Mouse (Mus musculus) adrenal gland, postnatal 10 days (tissue): ENCODE measurements around the gene Mmp21. TPM values are rescaled to one million over a fixed set of nuclear protein-coding genes. Genes with fewer than 3 reads are reported as not detected.

Experiments
- DNase-seq: peaks from one replicate; pipeline ENCODE4 v3.0.0; 2021; ENCODE audit warnings: mixed read lengths
- total RNA-seq, 2 experiments: library from RNA; stranded (reverse); gene quantifications; 2 replicates each; pipeline ENCODE4 v1.2.3; 2021

Gene Mmp21
- total RNA-seq, 2 experiments from 2014 or later: not detected

- no peak for DNase-seq
These were observed 34.1 kb downstream of the Mmp21 start for GRCm38 (mm10) chr7:133645716-133646115.

DNA sequence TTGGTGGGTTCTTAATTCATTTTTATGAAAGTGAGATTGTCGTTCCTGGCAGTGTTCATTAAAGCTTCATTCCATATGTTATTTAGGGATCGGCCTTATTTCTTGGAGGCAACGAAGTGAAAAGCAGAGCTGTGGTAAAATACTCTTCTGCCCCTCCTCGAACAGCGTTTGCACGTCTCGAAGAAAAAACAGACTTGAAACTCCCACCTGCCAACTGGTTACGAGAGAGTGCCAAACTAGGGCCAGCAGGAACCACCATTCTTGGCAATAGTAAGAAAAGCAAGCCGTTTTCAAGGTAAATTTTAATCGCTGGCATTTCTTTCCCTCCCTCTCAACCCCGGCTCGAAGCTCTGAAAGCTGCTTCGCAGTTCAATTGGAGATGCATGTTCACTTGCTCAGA lies 41.0 kb downstream of the Mmp21 start:
- DNase-seq: no peak

- peak; percentile 42 for DNase-seq
These were observed 41.6 kb downstream of the Mmp21 start for GRCm38 (mm10) chr7:133638306-133638705.

GRCm38 (mm10) chr7:133637361-133638305 lies 42.2 kb downstream of the Mmp21 start, which contains the start of gene Edrf1:
Edrf1 (plus strand) TSS chr7:133637543.
- DNase-seq: peak; percentile 98

DNA sequence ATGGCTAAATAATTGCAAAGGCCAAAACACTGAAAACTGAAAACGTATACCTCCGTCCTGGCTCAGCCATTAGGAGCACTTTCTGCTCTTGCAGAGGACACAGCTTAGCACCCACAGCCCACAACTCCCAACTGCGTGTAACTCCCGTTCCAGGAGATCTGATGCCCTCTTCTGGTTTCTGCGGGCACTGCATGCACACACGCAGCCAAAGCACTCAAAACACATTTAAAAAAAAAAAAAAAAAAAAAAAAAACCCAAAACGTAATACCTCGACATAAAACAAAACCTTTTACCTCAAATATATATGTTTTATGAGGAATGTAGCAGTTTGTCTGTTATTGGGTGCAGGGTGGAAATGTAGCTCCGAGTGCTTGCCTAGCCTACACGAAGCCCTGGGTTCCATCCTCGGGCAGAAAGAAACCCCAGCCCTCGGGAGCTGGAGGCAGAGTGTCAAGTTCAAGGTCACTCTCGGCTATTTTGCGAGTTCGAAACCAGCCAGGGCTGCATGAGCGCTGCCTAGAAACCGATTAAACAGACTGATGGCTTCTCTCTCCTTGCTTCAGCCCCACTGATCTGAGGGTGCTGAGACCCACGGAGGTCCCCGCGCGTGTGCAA lies 43.0 kb downstream of the Mmp21 start:
- peak; percentile 92 for DNase-seq

DNA sequence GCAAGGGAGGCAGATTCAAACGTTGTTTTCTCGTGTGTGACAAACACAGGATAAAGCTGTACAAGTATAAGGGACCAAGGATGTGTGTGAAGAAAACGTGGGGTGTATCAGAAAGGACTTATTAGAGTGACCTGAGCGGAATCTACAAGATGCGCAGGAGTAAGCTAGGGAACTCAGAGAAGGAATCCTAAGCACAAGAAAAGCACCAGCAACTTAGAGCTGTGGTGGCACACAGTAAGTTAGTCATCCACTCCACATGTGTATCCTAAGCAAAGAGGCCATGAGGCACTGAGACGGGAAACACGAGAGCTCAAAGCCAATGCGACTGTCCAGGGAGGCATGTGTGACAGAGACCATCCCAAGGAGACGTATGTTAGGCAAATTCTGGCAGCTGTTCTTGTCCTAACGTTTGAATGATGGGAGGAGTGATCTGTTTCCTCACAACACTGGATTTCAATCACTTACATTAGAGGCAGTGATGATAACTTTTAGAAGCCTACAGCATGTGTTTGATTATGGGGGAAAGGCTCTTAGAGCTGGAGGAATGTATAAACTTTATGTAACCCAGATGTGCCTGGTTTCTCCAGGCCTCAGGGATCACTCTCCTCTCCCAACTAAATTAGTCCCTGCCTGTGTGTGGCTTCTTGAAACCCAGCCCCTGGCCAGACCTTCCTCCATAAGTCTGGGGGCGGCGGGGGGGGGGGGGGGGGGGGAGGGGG lies 44.8 kb downstream of the Mmp21 start:
- no peak for DNase-seq

DNA sequence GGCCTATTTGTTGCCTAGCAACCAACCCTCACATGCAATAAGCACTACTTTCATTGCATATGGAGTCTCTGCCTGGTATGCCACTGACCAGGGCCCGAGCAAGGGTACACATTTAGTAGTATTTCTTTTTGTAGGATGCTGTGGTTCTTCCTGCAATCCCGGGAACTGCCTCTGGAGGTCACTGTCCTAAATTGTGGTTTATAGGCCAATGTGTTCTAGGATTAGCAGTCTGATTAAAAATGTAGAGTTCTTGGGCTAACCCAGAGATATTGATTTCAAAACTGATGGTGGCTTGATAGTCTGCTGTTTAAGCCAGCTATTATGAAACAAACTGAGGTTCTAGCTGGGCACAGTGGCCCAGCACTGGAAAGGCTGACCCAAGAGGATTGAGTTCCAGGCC lies 47.4 kb downstream of the Mmp21 start:
- DNase-seq: peak; percentile 71

GRCm38 (mm10) chr7:133630821-133631220 lies 49.0 kb downstream of the Mmp21 start:
- no peak for DNase-seq

DNA sequence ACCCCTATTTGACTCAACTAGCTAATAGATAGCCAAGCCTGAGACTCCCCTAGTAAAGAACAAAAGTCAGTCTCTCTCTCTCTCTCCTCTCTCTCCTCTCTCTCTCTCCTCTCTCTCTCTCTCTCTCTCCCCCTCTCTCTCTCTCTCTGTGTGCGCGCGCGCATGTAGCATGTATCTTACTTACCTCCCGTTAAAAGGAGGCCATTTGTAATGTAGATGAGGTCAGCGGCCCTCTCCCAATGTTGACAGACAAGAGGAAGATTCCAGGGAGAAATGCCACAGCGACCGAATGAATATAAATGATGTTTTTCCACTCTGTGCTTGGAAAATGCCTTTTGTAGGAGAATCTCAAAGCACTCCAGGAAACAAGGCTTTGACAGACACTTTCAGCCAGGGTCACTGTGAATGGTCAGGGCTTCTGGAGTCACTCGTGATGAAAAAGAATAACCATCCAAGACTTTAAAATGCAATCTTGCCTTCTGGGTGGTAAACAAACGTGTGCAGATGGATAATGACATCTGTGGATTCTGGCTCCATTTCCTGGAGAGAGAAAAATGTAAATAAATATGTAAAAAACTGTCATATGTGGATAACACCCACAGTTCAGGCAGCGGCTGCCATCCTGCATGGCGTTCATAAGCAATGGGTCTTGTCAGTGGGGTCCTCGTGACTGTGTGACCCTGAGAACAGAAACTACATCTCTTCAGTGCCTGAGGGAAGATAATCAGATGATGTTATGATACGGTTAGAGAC lies 52.5 kb downstream of the Mmp21 start:
- no peak for DNase-seq

Other genes starting within 250 kb of the Mmp21 start
- gene Tex36, start 77.9 kb downstream of the Mmp21 start, total RNA-seq: not detected
- gene Edrf1, start 42.5 kb downstream of the Mmp21 start, total RNA-seq: 10 to 100 TPM; 15.7 to 18.9 TPM
- gene Bccip, start 29.3 kb upstream of the Mmp21 start, total RNA-seq: 10 to 100 TPM; 62.3 to 66.8 TPM
- gene Uros, start 30.0 kb upstream of the Mmp21 start, total RNA-seq: 10 to 100 TPM; 10.2 to 16.3 TPM
- gene Fank1, start 96.8 kb upstream of the Mmp21 start, total RNA-seq: under 1 TPM; 0.18 to 0.36 TPM
- gene Dhx32, start 102.7 kb upstream of the Mmp21 start, total RNA-seq: 10 to 100 TPM; 35.6 to 46.8 TPM